Mouse (Mus musculus) limb, embryonic 11.5 days (tissue): ENCODE results near the gene Gldc. TPM values are rescaled to one million over a fixed set of nuclear protein-coding genes. Genes with fewer than 3 reads are reported as not detected.

Experiments used
- ATAC-seq: fragments of 200-750 bp; cut with Nextera tagmentation; 2 replicates; pipeline ENCODE4 v1.8.0; 2017; ENCODE audit warnings: low read depth; ENCODE audit not compliant: insufficient number of reproducible peaks, low FRiP score, low TSS enrichment
- DNase-seq: peaks from one replicate; pipeline ENCODE4 v3.0.0-alpha.2; 2015; ENCODE audit warnings: low spot score
- H3K27ac ChIP-seq: fragments of 300-500 bp; sonication (generic); replicated peaks from 2 replicates; pipeline ENCODE4 v1.5.1; 2014; ENCODE audit warnings: low read depth, mild to moderate bottlenecking, low read length
- H3K27me3 ChIP-seq: fragments of 300-500 bp; sonication (generic); 2 replicates; pipeline ENCODE4 v1.6.1; 2014; ENCODE audit warnings: mild to moderate bottlenecking, low read length, mixed read lengths; ENCODE audit not compliant: control insufficient read depth, insufficient read depth
- H3K36me3 ChIP-seq: fragments of 300-500 bp; sonication (generic); 2 replicates; pipeline ENCODE4 v1.6.1; 2014; ENCODE audit warnings: mild to moderate bottlenecking, low read length, moderate library complexity, mixed read lengths; ENCODE audit not compliant: control insufficient read depth, insufficient read depth
- H3K4me1 ChIP-seq: fragments of 300-500 bp; sonication (generic); 2 replicates; pipeline ENCODE4 v1.6.1; 2014; ENCODE audit warnings: low read length, mixed read lengths; ENCODE audit not compliant: control insufficient read depth, insufficient read depth
- H3K4me2 ChIP-seq: fragments of 300-500 bp; sonication (generic); 2 replicates; pipeline ENCODE4 v1.6.1; 2014; ENCODE audit warnings: low read depth, mild to moderate bottlenecking, moderate library complexity; ENCODE audit not compliant: severe bottlenecking
- H3K4me3 ChIP-seq: fragments of 300-500 bp; sonication (generic); 2 replicates; pipeline ENCODE4 v1.5.1; 2014; ENCODE audit warnings: low read depth, low read length
- H3K9ac ChIP-seq: fragments of 300-500 bp; sonication (generic); 2 replicates; pipeline ENCODE4 v1.6.1; 2014; ENCODE audit warnings: mild to moderate bottlenecking, low read length
- H3K9me3 ChIP-seq: fragments of 300-500 bp; sonication (generic); 2 replicates; pipeline ENCODE4 v1.6.1; 2016; ENCODE audit warnings: low read length; ENCODE audit not compliant: control insufficient read depth
- WGBS: fragments of 180-500 bp; shearing (Covaris S2); extraction: QIAGEN DNeasy Blood & Tissue Kit; methylation state at CpG from one replicate; pipeline ENCODE4 v1.1.7; 2014; 5-methylcytosine and 5-hydroxymethylcytosine counted together
- polyA plus RNA-seq: library from polyadenylated mRNA; unstranded; fragments of >200 nt; fragmentation: Nextera tagmentation; extraction: Ambion mirVana; gene quantifications from 2 replicates; pipeline ENCODE4 v1.2.1, GENCODE M21; 2014

Gldc gene
- polyA plus RNA-seq, 1 experiment from 2014 or later = 8.3 TPM

- Histone ChIP-seq H3K4me3 (no peak overlapping the region), H3K9me3 (no peaks in the 10 kb centered on the region), H3K4me1 (no peaks in the 10 kb centered on the region), H3K27ac (no peak overlapping the region), H3K36me3 (no peaks in the 10 kb centered on the region), H3K9ac (no peak overlapping the region), H3K27me3 (no peaks in the 10 kb centered on the region), H3K4me2 (no peak overlapping the region)
- 89% methylated on average over 10 of the region's 10 CpGs for WGBS
- DNase-seq = no peak
- no peak for ATAC-seq
These were observed 23.9 kb downstream of the Gldc start for GRCm38 (mm10) chr19:30151290-30151689.

DNA sequence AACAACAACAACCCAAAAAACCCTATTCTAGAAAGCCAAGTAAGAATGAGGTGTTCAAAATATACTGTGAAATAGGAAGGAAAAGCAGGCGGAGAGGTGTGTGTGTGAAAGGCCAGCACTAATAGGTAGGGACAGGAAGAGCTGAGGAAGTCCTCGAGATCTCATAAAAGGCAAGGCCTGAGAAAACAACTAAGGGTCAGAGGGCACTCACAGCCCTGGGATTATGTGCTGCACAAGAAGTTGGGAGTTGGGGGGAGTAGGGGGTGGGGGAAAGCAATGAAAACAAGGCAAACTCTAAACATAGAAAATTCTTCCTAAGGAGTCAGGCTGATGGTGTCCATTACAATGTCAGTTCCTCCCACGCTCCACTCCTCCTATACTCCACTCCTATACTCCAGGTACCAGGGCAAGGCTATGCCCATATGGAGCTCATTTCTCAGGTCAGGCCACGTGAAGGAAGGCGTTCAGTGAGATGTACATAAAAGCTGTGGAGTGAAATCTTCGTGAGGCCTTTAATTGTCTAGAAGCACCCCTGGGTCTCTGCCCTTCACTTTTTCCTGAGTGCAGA is 25.9 kb downstream of the Gldc start:
- Histone ChIP-seq H3K4me1 (no peaks in the 10 kb centered on the region), H3K9ac (no peak overlapping the region), H3K9me3 (no peaks in the 10 kb centered on the region), H3K27ac (no peak overlapping the region), H3K4me2 (no peak overlapping the region), H3K36me3 (no peaks in the 10 kb centered on the region), H3K4me3 (no peak overlapping the region), H3K27me3 (no peaks in the 10 kb centered on the region)
- DNase-seq (no peak), ATAC-seq (no peak)
- 24% methylated on average over 6 of the region's 6 CpGs for WGBS

GRCm38 (mm10) chr19:30147306-30147705 is 27.9 kb downstream of the Gldc start:
- Histone ChIP-seq H3K4me2 (no peak overlapping the region), H3K9ac (no peak overlapping the region), H3K9me3 (no peaks in the 10 kb centered on the region), H3K27ac (no peak overlapping the region), H3K27me3 (no peaks in the 10 kb centered on the region), H3K4me1 (no peaks in the 10 kb centered on the region), H3K4me3 (no peak overlapping the region), H3K36me3 (no peaks in the 10 kb centered on the region)
- 84% methylated on average over 4 of the region's 4 CpGs for WGBS
- DNase-seq (no peak), ATAC-seq (no peak)

- no peak overlapping the region for H3K4me3 ChIP-seq
- H3K9ac ChIP-seq = no peak overlapping the region
- ATAC-seq = no peak
- H3K4me1 ChIP-seq = no peaks in the 10 kb centered on the region
- H3K9me3 ChIP-seq = no peaks in the 10 kb centered on the region
- H3K27ac ChIP-seq = no peak overlapping the region
- no peaks in the 10 kb centered on the region for H3K36me3 ChIP-seq
- no peak for DNase-seq
- no peak overlapping the region for H3K4me2 ChIP-seq
- 73% methylated on average over 6 of the region's 6 CpGs for WGBS
- H3K27me3 ChIP-seq = no peaks in the 10 kb centered on the region
These were observed 28.5 kb downstream of the Gldc start for GRCm38 (mm10) chr19:30146761-30147160.

- ATAC-seq = no peak
- WGBS = 97% methylated on average over 4 of the region's 4 CpGs
- Histone ChIP-seq H3K27me3 (no peaks in the 10 kb centered on the region), H3K9ac (no peak overlapping the region), H3K4me2 (no peak overlapping the region), H3K4me3 (no peak overlapping the region), H3K27ac (no peak overlapping the region), H3K36me3 (no peaks in the 10 kb centered on the region), H3K9me3 (no peaks in the 10 kb centered on the region), H3K4me1 (no peaks in the 10 kb centered on the region)
- no peak for DNase-seq
These were observed 30.1 kb downstream of the Gldc start for GRCm38 (mm10) chr19:30145106-30145505.

- no peak for DNase-seq
- WGBS = 77% methylated on average over 1 of the region's 1 CpGs
- Histone ChIP-seq H3K9me3 (no peaks in the 10 kb centered on the region), H3K27ac (no peak overlapping the region), H3K27me3 (no peaks in the 10 kb centered on the region), H3K4me1 (no peaks in the 10 kb centered on the region), H3K4me2 (no peak overlapping the region), H3K4me3 (no peak overlapping the region), H3K36me3 (no peaks in the 10 kb centered on the region), H3K9ac (no peak overlapping the region)
- ATAC-seq = no peak
These were observed 38.9 kb downstream of the Gldc start for GRCm38 (mm10) chr19:30136308-30136707.

- ATAC-seq = no peak
- Histone ChIP-seq H3K27ac (no peak overlapping the region), H3K9ac (no peak overlapping the region), H3K9me3 (no peaks in the 10 kb centered on the region), H3K4me1 (no peaks in the 10 kb centered on the region), H3K4me3 (no peak overlapping the region), H3K36me3 (no peaks in the 10 kb centered on the region), H3K27me3 (no peaks in the 10 kb centered on the region), H3K4me2 (no peak overlapping the region)
- 83% methylated on average over 4 of the region's 4 CpGs for WGBS
- DNase-seq = no peak
These were observed 47.1 kb downstream of the Gldc start for GRCm38 (mm10) chr19:30128177-30128576.

- ATAC-seq (no peak), DNase-seq (no peak)
- Histone ChIP-seq H3K4me1 (no peaks in the 10 kb centered on the region), H3K4me2 (no peak overlapping the region), H3K4me3 (no peak overlapping the region), H3K27ac (no peak overlapping the region), H3K27me3 (no peaks in the 10 kb centered on the region), H3K9me3 (no peaks in the 10 kb centered on the region), H3K36me3 (no peaks in the 10 kb centered on the region), H3K9ac (no peak overlapping the region)
- 65% methylated on average over 7 of the region's 7 CpGs for WGBS
These were observed 49.6 kb downstream of the Gldc start for GRCm38 (mm10) chr19:30125670-30126059.

- Histone ChIP-seq H3K9me3 (no peaks in the 10 kb centered on the region), H3K9ac (no peak overlapping the region), H3K36me3 (no peaks in the 10 kb centered on the region), H3K4me2 (no peak overlapping the region), H3K27ac (no peak overlapping the region), H3K4me1 (no peaks in the 10 kb centered on the region), H3K27me3 (no peaks in the 10 kb centered on the region), H3K4me3 (no peak overlapping the region)
- ATAC-seq (no peak), DNase-seq (no peak)
- 73% methylated on average over 7 of the region's 7 CpGs for WGBS
These were observed 50.1 kb downstream of the Gldc start for GRCm38 (mm10) chr19:30124999-30125669.
